Mouse (Mus musculus): Measurements from ENCODE around the gene Mgll.

Gene Mgll

GRCm38 (mm10) chr6:88800735-88801134 is 76.5 kb downstream of the Mgll start:
- in situ Hi-C loops (cut with MboI, MseI), result loop anchor here (5.0 kb wide), 1 partner anchor 423 kb away; no protein-coding TSS in a partner anchor

- in situ Hi-C loops (cut with MboI, MseI), result loop anchor here (5.0 kb wide), 1 partner anchor 426 kb away; no protein-coding TSS in a partner anchor
Observed at GRCm38 (mm10) chr6:88803051-88803450, 78.8 kb downstream of the Mgll start.

GRCm38 (mm10) chr6:88803957-88804695 is 79.9 kb downstream of the Mgll start:
- in situ Hi-C loops (cut with MboI, MseI), result loop anchor here (5.0 kb wide), 1 partner anchor 427 kb away; no protein-coding TSS in a partner anchor

- in situ Hi-C loops (cut with MboI, MseI), result loop anchor here (5.0 kb wide), 1 partner anchor 428 kb away; no protein-coding TSS in a partner anchor
Observed at GRCm38 (mm10) chr6:88804966-88805577, 80.9 kb downstream of the Mgll start.

DNA sequence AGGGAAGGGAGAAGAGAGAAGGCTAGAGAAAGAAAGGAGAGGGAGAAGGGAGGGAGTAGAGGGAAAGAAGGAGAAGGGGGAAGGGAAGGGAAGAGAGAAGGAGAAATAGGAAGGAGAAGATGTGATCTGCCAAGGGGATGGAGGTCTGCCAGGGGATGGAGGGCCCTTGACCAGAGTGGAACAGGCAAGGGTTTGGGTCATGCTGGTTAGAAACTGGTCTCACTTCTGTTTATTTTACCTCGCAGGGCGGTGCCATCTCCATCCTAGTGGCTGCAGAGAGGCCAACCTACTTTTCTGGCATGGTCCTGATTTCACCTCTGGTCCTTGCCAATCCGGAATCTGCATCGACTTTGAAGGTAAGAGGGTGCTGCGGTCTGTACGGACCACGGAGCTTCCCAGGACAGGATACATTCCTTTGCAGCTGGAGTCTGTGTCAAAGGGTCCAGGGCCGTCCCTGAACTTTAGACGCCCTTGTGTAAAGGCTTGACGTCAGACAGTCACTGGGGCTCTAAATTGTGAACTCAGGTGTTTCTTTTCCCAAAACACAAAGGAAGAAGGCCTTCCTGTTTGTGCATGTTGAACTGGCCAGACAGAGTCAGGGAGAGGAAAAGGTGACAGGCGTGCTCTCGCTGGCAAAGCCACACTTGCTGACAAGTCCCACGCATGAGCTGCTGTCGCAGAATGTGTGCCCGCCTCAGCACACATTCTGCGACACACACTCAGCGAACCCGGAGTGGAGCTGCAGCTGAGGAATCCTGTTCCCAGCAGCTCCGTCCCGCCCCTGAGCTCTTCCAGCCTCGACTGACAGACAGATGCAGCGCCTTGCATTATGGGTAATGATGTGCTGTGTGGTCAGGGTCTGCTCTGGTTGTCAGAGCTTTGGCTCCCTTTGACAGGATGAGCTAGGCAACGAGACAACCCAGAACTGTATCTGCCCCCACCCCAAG is 85.2 kb downstream of the Mgll start:
- in situ Hi-C loops (cut with MboI, MseI), result no loop called here

DNA sequence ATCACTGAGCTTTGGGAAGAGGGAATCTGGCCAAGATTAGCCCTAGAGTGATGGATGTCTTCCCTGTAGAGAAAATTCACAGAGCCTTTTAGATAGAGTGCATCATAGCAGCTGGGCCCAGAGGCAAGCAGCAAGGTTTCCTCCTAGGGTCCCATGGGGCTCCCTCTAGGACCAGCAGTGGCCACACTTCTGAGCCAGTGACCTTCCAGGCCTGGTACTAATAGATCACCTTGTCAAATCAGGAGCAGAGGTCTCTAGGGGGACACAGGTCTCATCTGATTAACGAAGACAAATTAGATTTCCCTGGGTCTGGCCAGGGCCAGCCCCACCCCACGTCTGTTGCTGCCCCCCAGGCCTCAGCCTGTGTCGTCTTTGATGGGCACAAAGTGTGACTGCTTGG is 86.1 kb downstream of the Mgll start:
- in situ Hi-C loops (cut with MboI, MseI), result no loop called here

DNA sequence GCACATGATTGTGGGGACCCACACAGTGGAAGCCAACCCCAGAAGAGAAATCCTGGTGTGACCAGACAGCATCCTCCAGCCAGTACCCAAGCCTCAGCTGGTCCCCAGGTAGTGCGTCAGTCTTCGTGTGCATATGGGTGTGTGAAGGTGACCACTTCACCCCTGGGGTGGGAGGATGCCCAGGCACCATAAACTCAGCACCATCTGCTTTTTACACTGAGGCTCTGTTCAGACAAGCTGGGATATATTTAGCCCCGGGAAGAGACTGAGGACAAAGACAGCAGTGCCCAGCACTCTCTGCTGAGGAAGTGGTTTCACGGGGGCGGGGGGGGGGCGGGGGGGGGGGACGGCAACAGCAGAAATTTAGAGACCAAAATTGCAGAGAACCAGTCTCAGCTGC is 87.2 kb downstream of the Mgll start:
- in situ Hi-C loops (cut with MboI, MseI), result no loop called here

DNA sequence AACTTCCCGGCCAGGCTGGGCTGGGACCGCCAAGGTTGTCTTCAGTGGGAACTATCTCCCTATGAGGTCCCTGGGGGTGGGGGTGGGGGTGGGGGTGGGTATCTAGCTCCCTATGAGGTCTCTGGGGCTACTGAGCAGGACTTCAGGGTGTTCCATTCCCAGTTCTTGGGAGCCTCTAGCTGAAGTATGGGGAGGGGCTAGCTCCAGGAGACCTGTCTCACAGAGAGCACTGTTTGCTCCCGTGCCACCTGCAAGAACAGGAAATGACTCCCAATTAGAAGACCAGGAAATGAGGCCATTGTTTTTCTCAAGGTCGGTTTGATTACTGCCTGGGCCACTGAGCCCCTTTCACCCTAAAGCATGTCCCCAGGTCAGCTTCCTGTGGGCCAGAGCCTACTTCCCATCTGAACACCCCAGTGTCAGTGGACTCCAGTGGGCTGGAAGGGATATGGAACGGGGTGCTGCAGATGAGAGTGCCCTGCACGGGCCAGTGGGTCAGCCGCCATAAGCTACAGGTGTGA is 87.7 kb downstream of the Mgll start:
- in situ Hi-C loops (cut with MboI, MseI), result no loop called here

GRCm38 (mm10) chr6:88812886-88813285 is 88.7 kb downstream of the Mgll start:
- in situ Hi-C loops (cut with MboI, MseI), result no loop called here

GRCm38 (mm10) chr6:88813832-88814231 is 89.6 kb downstream of the Mgll start:
- in situ Hi-C loops (cut with MboI, MseI), result no loop called here

DNA sequence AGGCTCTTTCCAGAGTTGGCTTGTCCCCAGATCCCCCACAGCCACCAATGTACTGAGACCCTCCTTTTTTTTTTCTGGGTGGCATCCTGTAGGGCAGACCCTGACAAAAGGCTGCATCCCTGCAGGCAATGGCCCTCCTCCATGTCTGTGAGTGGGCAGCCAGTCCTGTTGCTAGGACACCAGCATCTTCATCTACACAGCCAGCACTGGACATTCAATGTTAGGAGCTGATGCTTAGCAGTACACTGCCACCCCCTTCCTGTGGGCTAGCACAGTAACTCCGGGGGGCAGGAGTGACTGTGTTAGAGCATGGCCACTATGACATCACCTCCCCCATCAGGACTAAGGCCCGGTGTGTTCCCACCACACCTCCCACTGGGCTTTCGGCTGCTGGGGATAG is 90.8 kb downstream of the Mgll start:
- in situ Hi-C loops (cut with MboI, MseI), result no loop called here

DNA sequence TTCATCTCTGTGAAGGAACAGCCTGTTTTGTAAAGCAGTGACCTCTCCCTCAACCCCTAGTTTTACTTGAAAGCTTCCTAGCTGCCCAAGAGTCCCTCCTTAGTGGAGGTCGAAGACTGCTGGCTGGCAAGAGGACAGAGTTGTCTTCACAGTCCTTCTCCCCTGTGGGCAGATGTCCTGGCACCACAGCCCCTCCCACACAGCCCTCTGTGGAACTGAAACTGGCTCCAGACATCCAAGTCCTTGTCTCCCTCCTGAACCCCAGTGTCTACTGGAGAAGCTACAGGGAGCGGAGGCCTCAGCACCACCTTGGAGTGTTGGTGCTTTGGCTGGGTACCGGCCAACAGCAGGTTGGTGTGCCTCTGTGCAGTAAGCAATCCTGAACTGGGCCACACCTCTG is 91.3 kb downstream of the Mgll start:
- in situ Hi-C loops (cut with MboI, MseI), result no loop called here

GRCm38 (mm10) chr6:88816913-88817312 is 92.7 kb downstream of the Mgll start:
- in situ Hi-C loops (cut with MboI, MseI), result no loop called here

DNA sequence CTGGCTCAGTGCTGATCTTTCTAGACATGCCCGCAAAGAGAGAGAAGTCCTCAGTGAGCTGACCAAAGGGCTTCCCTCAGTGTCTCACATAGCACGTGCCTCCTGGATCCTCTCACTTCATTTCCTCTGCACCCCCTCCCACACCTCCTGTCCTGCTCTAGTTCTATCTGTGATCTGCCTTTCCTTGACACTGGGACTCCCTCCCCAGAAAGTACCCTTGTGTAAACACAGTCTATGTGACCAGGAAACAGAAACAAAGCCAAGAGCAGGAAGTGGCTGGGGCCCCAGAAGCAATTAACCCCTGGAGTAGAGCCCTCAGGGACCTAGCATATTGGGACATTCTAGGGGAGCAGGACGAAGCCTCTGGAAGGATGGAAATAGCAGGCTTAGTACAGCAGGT is 96.6 kb downstream of the Mgll start:
- in situ Hi-C loops (cut with MboI, MseI), result no loop called here

- in situ Hi-C loops (cut with MboI, MseI), result no loop called here
Observed at GRCm38 (mm10) chr6:88821294-88821693, 97.1 kb downstream of the Mgll start.

- in situ Hi-C loops (cut with MboI, MseI), result no loop called here
Observed at GRCm38 (mm10) chr6:88821901-88822300, 97.7 kb downstream of the Mgll start.

DNA sequence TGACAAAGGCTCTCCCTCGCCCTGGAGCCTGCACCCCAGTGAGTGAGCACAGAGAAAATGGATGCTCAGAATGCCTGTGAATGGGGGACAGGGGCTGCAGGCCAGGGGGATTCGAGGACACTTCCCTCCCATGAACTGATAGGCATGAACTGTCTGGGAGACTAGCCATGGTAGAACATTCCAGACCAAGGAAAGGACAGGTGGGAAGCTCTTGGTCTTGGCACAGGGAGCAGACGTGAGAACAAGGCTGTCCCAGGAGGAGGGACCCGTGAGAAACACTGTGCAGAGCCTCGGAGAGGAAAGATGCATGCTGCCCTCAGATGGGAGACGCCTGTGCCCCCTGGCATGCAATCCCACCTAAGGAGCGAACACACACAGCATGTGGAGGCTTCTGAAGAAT is 100.0 kb downstream of the Mgll start:
- in situ Hi-C loops (cut with MboI, MseI), result no loop called here

- in situ Hi-C loops (cut with MboI, MseI), result no loop called here
Observed at GRCm38 (mm10) chr6:88826088-88826487, 101.9 kb downstream of the Mgll start.

DNA sequence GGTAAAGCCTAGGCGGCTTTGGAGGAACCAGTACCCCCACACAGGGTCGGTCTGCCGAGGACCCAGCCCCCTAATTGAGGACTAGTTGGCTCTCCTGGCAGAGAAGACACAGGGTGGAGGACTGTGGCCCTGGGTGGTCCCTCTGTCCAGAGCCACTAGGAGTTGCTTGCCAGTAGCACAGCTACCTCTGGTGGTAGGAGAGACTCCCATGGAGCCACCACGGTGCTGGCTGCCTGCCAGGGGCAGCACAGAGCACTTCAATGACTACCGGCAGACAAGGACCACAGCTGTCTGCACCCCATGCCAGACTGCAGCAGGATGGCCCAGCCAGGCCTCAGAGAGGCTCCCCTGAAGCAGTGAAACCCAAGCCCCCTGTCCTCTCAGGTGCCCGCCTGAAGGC is 102.3 kb downstream of the Mgll start:
- in situ Hi-C loops (cut with MboI, MseI), result no loop called here

GRCm38 (mm10) chr6:88826965-88827364 is 102.8 kb downstream of the Mgll start:
- in situ Hi-C loops (cut with MboI, MseI), result no loop called here

GRCm38 (mm10) chr6:88827395-88828205 is 103.4 kb downstream of the Mgll start:
- in situ Hi-C loops (cut with MboI, MseI), result no loop called here
